ENCODE assay signal across 8 mouse cellular contexts in the genomic region with DNA sequence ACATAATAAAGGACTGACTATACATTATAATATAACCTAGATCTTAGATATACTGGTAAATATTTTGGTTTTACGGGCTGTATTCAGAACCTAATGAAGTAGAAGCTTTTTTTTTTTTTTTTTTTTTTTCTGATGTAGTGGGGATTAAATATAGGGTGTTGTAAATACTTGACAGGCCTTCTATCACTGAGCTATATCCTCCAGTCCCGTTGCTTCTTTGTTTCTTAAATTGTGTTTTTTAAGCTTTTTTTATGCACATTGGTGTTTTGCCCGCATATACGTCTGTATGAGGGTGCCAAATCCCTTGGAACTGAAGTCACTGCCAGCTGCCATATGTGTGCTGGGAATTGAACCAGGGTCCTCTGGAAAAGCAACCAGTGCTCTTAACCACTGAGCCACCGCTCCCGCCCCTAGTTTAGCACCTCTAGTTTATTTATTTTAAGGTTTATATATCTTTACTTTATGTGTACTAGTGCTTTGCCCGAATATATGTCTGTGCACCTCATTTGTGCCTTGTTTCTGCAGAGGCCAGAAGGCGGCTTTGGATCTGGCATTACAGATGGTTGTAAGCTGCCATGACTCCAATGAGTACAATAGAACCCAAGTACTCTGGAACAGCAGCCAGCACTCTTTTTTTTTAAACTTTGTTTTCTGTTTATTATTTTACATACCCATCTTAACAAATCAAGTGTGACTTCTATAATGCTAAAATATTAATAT. TPM values are rescaled to one million over a fixed set of nuclear protein-coding genes. Genes with fewer than 3 reads are reported as not detected.
DNase-seq lines count a peak whose midpoint lies in the region; ATAC-seq and TF ChIP-seq lines count a peak whose summit lies in the region.

No protein-coding gene starts in this region.

- H3K36me3 ChIP-seq in hindbrain, embryonic 16.5 days (ENCODE audit: control insufficient read depth, insufficient read depth, low read length) = no peaks in the 10 kb centered on the region
- no peaks in the 10 kb centered on the region for H3K36me3 ChIP-seq in midbrain, embryonic 16.5 days (ENCODE audit: control insufficient read depth, insufficient read depth, low read length)

- H3K4me1 ChIP-seq in cortical plate, adult 2 months (ENCODE audit: control insufficient read depth, insufficient read depth, low read length) = no peaks in the 10 kb centered on the region
- peaks cover 4% of the 10 kb centered on the region; the same call in 1 of the 2 replicates for H3K4me1 ChIP-seq in hindbrain, embryonic 16.5 days (ENCODE audit: control insufficient read depth, insufficient read depth, low read depth, low read length)
- peaks cover 6% of the 10 kb centered on the region for H3K4me1 ChIP-seq in midbrain, embryonic 16.5 days (ENCODE audit: control insufficient read depth, insufficient read depth, low read length)

- WGBS in hindbrain, embryonic 16.5 days = 48% methylated on average over 8 of the region's 8 CpGs
- WGBS in midbrain, embryonic 16.5 days = 57% methylated on average over 8 of the region's 8 CpGs

- peak overlapping the region; percentile 34 for H3K4me2 ChIP-seq in hindbrain, embryonic 16.5 days (ENCODE audit: low read length)
- H3K4me2 ChIP-seq in midbrain, embryonic 16.5 days (ENCODE audit: low read length) = peak overlapping the region; percentile 40

- no peak for TF ChIP-seq POLR2A in cortical plate, adult 2 months (IDR thresholded peaks at IDR 0.05; ENCODE audit: extremely low read depth, insufficient read depth, low read length)

- no peak overlapping the region for H3K9ac ChIP-seq in hindbrain, embryonic 16.5 days (ENCODE audit: low read depth, low read length)
- no peak overlapping the region for H3K9ac ChIP-seq in midbrain, embryonic 16.5 days (ENCODE audit: low read depth, low read length)

- H3K4me3 ChIP-seq in layer of hippocampus, adult 2 months = peak overlapping the region; percentile 61
- peak overlapping the region; percentile 57; the same call in 1 of the 2 replicates for H3K4me3 ChIP-seq in cortical plate, adult 2 months (ENCODE audit: insufficient read depth, low read length)
- H3K4me3 ChIP-seq in hindbrain, embryonic 16.5 days (ENCODE audit: low read length) = peak overlapping the region; percentile 46
- peak overlapping the region; percentile 44 for H3K4me3 ChIP-seq in midbrain, embryonic 16.5 days (ENCODE audit: low read depth, low read length)

- intact Hi-C loops in left cerebral cortex, postnatal 10 days (cut with DNase I) = no loop called here

- no peak for ATAC-seq in hindbrain, embryonic 16.5 days
- peak; percentile 16; the same call in 1 of the 2 replicates for ATAC-seq in midbrain, embryonic 16.5 days

- H3K27ac ChIP-seq in layer of hippocampus, adult 2 months = peak overlapping the region; percentile 82
- H3K27ac ChIP-seq in cortical plate, adult 2 months (ENCODE audit: insufficient read depth, low read length) = no peak overlapping the region
- no peak overlapping the region for H3K27ac ChIP-seq in hindbrain, embryonic 16.5 days (ENCODE audit: low read depth, low read length)
- no peak overlapping the region for H3K27ac ChIP-seq in midbrain, embryonic 16.5 days (ENCODE audit: low read length)

- DNase-seq in layer of hippocampus, adult 2 months (ENCODE audit: low spot score in 2 of 2) = no peak
- DNase-seq in layer of hippocampus, adult 18-20 months (ENCODE audit: low spot score in 2 of 2) = no peak
- DNase-seq in left cerebral cortex, postnatal 10 days (ENCODE audit: extremely low spot score in 1 of 2, low spot score in 2 of 2) = no peak
- no peak for DNase-seq in layer of hippocampus, adult 8-10 months (ENCODE audit: low spot score in 2 of 2)
- no peak for DNase-seq in frontal cortex, postnatal 25 days (ENCODE audit: low spot score in 2 of 2)

- TF ChIP-seq CTCF in layer of hippocampus, adult 2 months (conservative IDR thresholded peaks at IDR 0.05) = no peak
- no peak for TF ChIP-seq CTCF in cortical plate, adult 2 months (IDR thresholded peaks at IDR 0.05; ENCODE audit: extremely low read depth, insufficient read depth, low read length)

- no peaks in the 10 kb centered on the region for H3K9me3 ChIP-seq in hindbrain, embryonic 16.5 days (ENCODE audit: control insufficient read depth, low read length)
- no peaks in the 10 kb centered on the region for H3K9me3 ChIP-seq in midbrain, embryonic 16.5 days (replicated peaks; ENCODE audit: control insufficient read depth, low read length, poor library complexity, severe bottlenecking)

- H3K27me3 ChIP-seq in hindbrain, embryonic 16.5 days (replicated peaks; ENCODE audit: control insufficient read depth, insufficient read depth, low read length) = no peaks in the 10 kb centered on the region
- H3K27me3 ChIP-seq in midbrain, embryonic 16.5 days (ENCODE audit: control insufficient read depth, insufficient read depth, low read depth, low read length) = no peaks in the 10 kb centered on the region

RNA-seq across cellular contexts. Expression of a gene that starts 8.9 kb away (rescaled TPM):
- total RNA-seq in layer of hippocampus, adult 2 months (2021) = 10 to 100 TPM; 52.0 to 53.8 TPM
- total RNA-seq in layer of hippocampus, adult 18-20 months (2021) = 10 to 100 TPM; 53.5 to 57.9 TPM
- 41.1 and 44.7 TPM in 2 replicates for polyA plus RNA-seq in cortical plate, adult 2 months (2012; rRNA removed)
- 117 and 118 TPM in 2 replicates for polyA plus RNA-seq in hindbrain, embryonic 16.5 days (2015; fragmentation: Nextera tagmentation; extraction: Ambion mirVana)
- 114 and 116 TPM in 2 replicates for polyA plus RNA-seq in midbrain, embryonic 16.5 days (2015; fragmentation: Nextera tagmentation; extraction: Ambion mirVana)
- total RNA-seq in left cerebral cortex, postnatal 10 days (2021) = 10 to 100 TPM; 61.7 to 63.9 TPM
- total RNA-seq in layer of hippocampus, adult 8-10 months (2022) = 10 to 100 TPM; 45.6 to 57.6 (median 53.9) TPM

RNA-seq across cellular contexts. Expression of a gene that starts 9.1 kb away (rescaled TPM):
- total RNA-seq in layer of hippocampus, adult 2 months (2021) = 10 to 100 TPM; 40.4 TPM
- total RNA-seq in layer of hippocampus, adult 18-20 months (2021) = 10 to 100 TPM; 40.8 to 42.6 TPM
- 23.2 and 26.0 TPM in 2 replicates for polyA plus RNA-seq in cortical plate, adult 2 months (2012; rRNA removed)
- polyA plus RNA-seq in hindbrain, embryonic 16.5 days (2015; fragmentation: Nextera tagmentation; extraction: Ambion mirVana) = 22.9 and 24.6 TPM in 2 replicates
- 20.9 and 21.0 TPM in 2 replicates for polyA plus RNA-seq in midbrain, embryonic 16.5 days (2015; fragmentation: Nextera tagmentation; extraction: Ambion mirVana)
- 10 to 100 TPM; 30.2 to 32.3 TPM for total RNA-seq in left cerebral cortex, postnatal 10 days (2021)
- total RNA-seq in layer of hippocampus, adult 8-10 months (2022) = 10 to 100 TPM; 37.8 to 41.6 (median 41.1) TPM

RNA-seq across cellular contexts. Expression of a gene that starts 37.9 kb away (rescaled TPM):
- 10 to 100 TPM; 29.7 to 32.2 TPM for total RNA-seq in layer of hippocampus, adult 2 months (2021)
- 10 to 100 TPM; 30.4 to 32.1 TPM for total RNA-seq in layer of hippocampus, adult 18-20 months (2021)
- polyA plus RNA-seq in cortical plate, adult 2 months (2012; rRNA removed) = 16.5 and 16.7 TPM in 2 replicates
- 18.9 and 19.1 TPM in 2 replicates for polyA plus RNA-seq in hindbrain, embryonic 16.5 days (2015; fragmentation: Nextera tagmentation; extraction: Ambion mirVana)
- polyA plus RNA-seq in midbrain, embryonic 16.5 days (2015; fragmentation: Nextera tagmentation; extraction: Ambion mirVana) = 19.5 and 20.3 TPM in 2 replicates
- total RNA-seq in left cerebral cortex, postnatal 10 days (2021) = 10 to 100 TPM; 30.8 to 31.0 TPM
- 10 to 100 TPM; 28.7 to 37.9 (median 32.9) TPM for total RNA-seq in layer of hippocampus, adult 8-10 months (2022)
